Mouse (Mus musculus) cerebellum, postnatal 14 days (tissue): Measurements from ENCODE around the gene Pskh1.

ENCODE experiments used
- DNase-seq, 2 experiments: peaks; one replicate each; pipeline ENCODE4 v3.0.0; 2021; ENCODE audit warnings: mixed read lengths in 2 of 2

The Pskh1 gene

GRCm38 (mm10) chr8:105961101-105961500 lies 60.9 kb downstream of the Pskh1 start:
- no peak for DNase-seq

- no peak for DNase-seq
Observed at GRCm38 (mm10) chr8:105961536-105961935, 61.3 kb downstream of the Pskh1 start.

- no peak for DNase-seq
Observed at GRCm38 (mm10) chr8:105964506-105965265, 64.4 kb downstream of the Pskh1 start.

GRCm38 (mm10) chr8:105965266-105965904 lies 65.1 kb downstream of the Pskh1 start:
- DNase-seq, result no peak

GRCm38 (mm10) chr8:105965905-105966341 lies 65.7 kb downstream of the Pskh1 start, which contains the start of gene Slc12a4:
TSS of gene Slc12a4 (minus strand) at chr8:105966097.
- DNase-seq, result peak in 1 of 2 experiments; percentile 45

- DNase-seq, result no peak
Observed at GRCm38 (mm10) chr8:105966692-105967311, 66.6 kb downstream of the Pskh1 start.

GRCm38 (mm10) chr8:105969367-105969766 lies 69.1 kb downstream of the Pskh1 start:
- no peak for DNase-seq

- no peak for DNase-seq
Observed at GRCm38 (mm10) chr8:105971019-105971720, 70.9 kb downstream of the Pskh1 start.

GRCm38 (mm10) chr8:105975363-105975762 lies 75.1 kb downstream of the Pskh1 start:
- DNase-seq, result no peak

GRCm38 (mm10) chr8:105979325-105979724 lies 79.1 kb downstream of the Pskh1 start, which contains the start of gene Dpep3:
TSS of gene Dpep3 (minus strand) at chr8:105979429.
- no peak for DNase-seq

GRCm38 (mm10) chr8:105981146-105981545 lies 80.9 kb downstream of the Pskh1 start:
- no peak for DNase-seq
